Mouse (Mus musculus) megakaryocyte-erythroid progenitor cell, adult 5-6 weeks (primary cell): ENCODE data around the gene Olfr465-ps1. TPM values are rescaled to one million over a fixed set of nuclear protein-coding genes. Genes with fewer than 3 reads are reported as not detected.

ENCODE experiments used
- ATAC-seq: replicated peaks from 2 replicates; pipeline ENCODE4 v1.8.0; 2016; ENCODE audit warnings: mild to moderate bottlenecking, inconsistent platforms; ENCODE audit not compliant: severe bottlenecking, poor library complexity, low FRiP score, low TSS enrichment
- total RNA-seq, 2 experiments: library from RNA; stranded (forward) in 1 of 2; stranded (reverse) in 1 of 2; fragments of 200-1000, 215-1000 nt in 1 of 2; fragments of >200 nt in 1 of 2; fragmentation: Nextera tagmentation in 1 of 2; gene quantifications; 2 replicates each; pipeline ENCODE4 v1.2.3; 2014 to 2017

The Olfr465-ps1 gene
- total RNA-seq (2014; fragmentation: Nextera tagmentation) (not detected in 2 replicates), total RNA-seq (2017) (not detected in 2 replicates)

- ATAC-seq, result no peak
Observed at GRCm38 (mm10) chr13:65137789-65138188, at the start of gene Olfr465-ps1. Olfr465-ps1 (plus strand) TSS chr13:65138089.

GRCm38 (mm10) chr13:65095923-65096322 lies 42.0 kb upstream of the Olfr465-ps1 start:
- ATAC-seq, result no peak

GRCm38 (mm10) chr13:65097018-65097417 lies 40.9 kb upstream of the Olfr465-ps1 start:
- ATAC-seq, result no peak

GRCm38 (mm10) chr13:65100678-65101077 lies 37.2 kb upstream of the Olfr465-ps1 start:
- ATAC-seq, result peak; percentile 60

GRCm38 (mm10) chr13:65101232-65101631 lies 36.7 kb upstream of the Olfr465-ps1 start:
- ATAC-seq, result no peak

- ATAC-seq, result peak; percentile 57
Observed at GRCm38 (mm10) chr13:65111961-65112360, 25.9 kb upstream of the Olfr465-ps1 start.

- peak; percentile 97 for ATAC-seq
Observed at GRCm38 (mm10) chr13:65112459-65113110, 25.3 kb upstream of the Olfr465-ps1 start, which contains the start of gene Mfsd14b. Mfsd14b (minus strand) TSS chr13:65112975.

GRCm38 (mm10) chr13:65113239-65113638 lies 24.6 kb upstream of the Olfr465-ps1 start:
- no peak for ATAC-seq

- no peak for ATAC-seq
Observed at GRCm38 (mm10) chr13:65120984-65121383, 16.9 kb upstream of the Olfr465-ps1 start.

GRCm38 (mm10) chr13:65122111-65122510 lies 15.8 kb upstream of the Olfr465-ps1 start:
- peak; percentile 93 for ATAC-seq

GRCm38 (mm10) chr13:65127063-65127847 lies 10.6 kb upstream of the Olfr465-ps1 start:
- peak; percentile 72 for ATAC-seq

- no peak for ATAC-seq
Observed at GRCm38 (mm10) chr13:65149940-65150339, 12.1 kb downstream of the Olfr465-ps1 start, which contains the start of gene Olfr466. Olfr466 (plus strand) TSS chr13:65150240.

GRCm38 (mm10) chr13:65174102-65174501 lies 36.2 kb downstream of the Olfr465-ps1 start:
- no peak for ATAC-seq

GRCm38 (mm10) chr13:65175734-65176471 lies 38.0 kb downstream of the Olfr465-ps1 start:
- peak; percentile 87 for ATAC-seq

GRCm38 (mm10) chr13:65176472-65177091 lies 38.7 kb downstream of the Olfr465-ps1 start:
- ATAC-seq, result peak; percentile 33; the same call in 1 of the 2 replicates

Other genes starting within 250 kb of the Olfr465-ps1 start
- gene Cntnap3, start 234.1 kb upstream of the Olfr465-ps1 start, total RNA-seq (2014; fragmentation: Nextera tagmentation), result not detected in 2 replicates
- gene Cntnap3, start 234.1 kb upstream of the Olfr465-ps1 start, total RNA-seq (2017), result not detected in 2 replicates
- not detected in 2 replicates for gene Spata31, start 220.7 kb upstream of the Olfr465-ps1 start, total RNA-seq (2014; fragmentation: Nextera tagmentation)
- gene Spata31, start 220.7 kb upstream of the Olfr465-ps1 start, total RNA-seq (2017), result not detected in 2 replicates
- not detected in 2 replicates for gene Spata31d1c, start 105.0 kb upstream of the Olfr465-ps1 start, total RNA-seq (2014; fragmentation: Nextera tagmentation)
- gene Spata31d1c, start 105.0 kb upstream of the Olfr465-ps1 start, total RNA-seq (2017), result not detected in 2 replicates
- gene Prss47, start 85.3 kb upstream of the Olfr465-ps1 start, total RNA-seq (2014; fragmentation: Nextera tagmentation), result not detected in 2 replicates
- not detected in 2 replicates for gene Prss47, start 85.3 kb upstream of the Olfr465-ps1 start, total RNA-seq (2017)
- 48.1 and 54.7 TPM in 2 replicates for gene Mfsd14b, start 25.1 kb upstream of the Olfr465-ps1 start, total RNA-seq (2014; fragmentation: Nextera tagmentation)
- 104 and 116 TPM in 2 replicates for gene Mfsd14b, start 25.1 kb upstream of the Olfr465-ps1 start, total RNA-seq (2017)
- gene Olfr466, start 12.2 kb downstream of the Olfr465-ps1 start, total RNA-seq (2014; fragmentation: Nextera tagmentation), result not detected in 2 replicates
- not detected in 2 replicates for gene Olfr466, start 12.2 kb downstream of the Olfr465-ps1 start, total RNA-seq (2017)
- not detected in 2 replicates for gene Nlrp4f, start 67.9 kb downstream of the Olfr465-ps1 start, total RNA-seq (2014; fragmentation: Nextera tagmentation)
- gene Nlrp4f, start 67.9 kb downstream of the Olfr465-ps1 start, total RNA-seq (2017), result not detected in 2 replicates
- not detected in 2 replicates for gene Gm10775, start 121.5 kb downstream of the Olfr465-ps1 start, total RNA-seq (2014; fragmentation: Nextera tagmentation)
- not detected in 2 replicates for gene Gm10775, start 121.5 kb downstream of the Olfr465-ps1 start, total RNA-seq (2017)
- gene Zfp369, start 140.7 kb downstream of the Olfr465-ps1 start, total RNA-seq (2014; fragmentation: Nextera tagmentation), result 51.4 and 57.7 TPM in 2 replicates
- 50.6 and 60.0 TPM in 2 replicates for gene Zfp369, start 140.7 kb downstream of the Olfr465-ps1 start, total RNA-seq (2017)